Comparison of ENCODE assay signal across 8 mouse cellular contexts in genomic region chr9:44685346-44686330, GRCm38 (mm10). TPM values are rescaled to one million over a fixed set of nuclear protein-coding genes. Genes with fewer than 3 reads are reported as not detected.
DNase-seq lines count a peak whose midpoint lies in the region; ATAC-seq and TF ChIP-seq lines count a peak whose summit lies in the region.

No protein-coding gene starts in this region.

- H3K9me3 ChIP-seq in limb, embryonic 14.5 days (ENCODE audit: control insufficient read depth, low read length), result no peaks in the 10 kb centered on the region
- H3K9me3 ChIP-seq in midbrain, postnatal 0 days (ENCODE audit: low read length), result no peaks in the 10 kb centered on the region

- DNase-seq in ovary, postnatal 10 days (ENCODE audit: low spot score), result peak; percentile 53
- DNase-seq in ovary, adult 18-20 months (ENCODE audit: low spot score), result no peak
- DNase-seq in gastrocnemius, postnatal 25 days, result peak; percentile 42
- peak; percentile 80 for DNase-seq in kidney, adult 2 months
- peak; percentile 74 for DNase-seq in limb, embryonic 14.5 days (ENCODE audit: low spot score)
- DNase-seq in midbrain, postnatal 0 days (ENCODE audit: low spot score), result peak; percentile 83
- DNase-seq in spleen, postnatal 36 days (ENCODE audit: low spot score in 2 of 2), result peak; percentile 42 to 51

- H3K4me1 ChIP-seq in kidney, adult 2 months (ENCODE audit: control insufficient read depth, insufficient read depth, low read length), result peaks cover 17% of the 10 kb centered on the region
- H3K4me1 ChIP-seq in limb, embryonic 14.5 days (ENCODE audit: control insufficient read depth, insufficient read depth, low read length), result no peaks in the 10 kb centered on the region
- H3K4me1 ChIP-seq in midbrain, postnatal 0 days (ENCODE audit: insufficient read depth, low read length), result peaks cover 9% of the 10 kb centered on the region; the same call in 1 of the 2 replicates

- H3K36me3 ChIP-seq in kidney, adult 2 months (ENCODE audit: control insufficient read depth, insufficient read depth, low read length), result no peaks in the 10 kb centered on the region
- H3K36me3 ChIP-seq in limb, embryonic 14.5 days (ENCODE audit: control insufficient read depth, insufficient read depth, low read length), result peaks cover 42% of the 10 kb centered on the region
- peaks cover 19% of the 10 kb centered on the region for H3K36me3 ChIP-seq in midbrain, postnatal 0 days (ENCODE audit: insufficient read depth, low read length)

- peak; percentile 85 for ATAC-seq in common myeloid progenitor, adult 5-6 weeks (replicated peaks; ENCODE audit: low read depth, poor library complexity, severe bottlenecking)
- ATAC-seq in limb, embryonic 14.5 days (ENCODE audit: low FRiP score, low read depth), result peak; percentile 79; the same call in 1 of the 2 replicates
- peak; percentile 66 for ATAC-seq in midbrain, postnatal 0 days (ENCODE audit: low FRiP score)

- no peak overlapping the region for H3K4me2 ChIP-seq in limb, embryonic 14.5 days (replicated peaks; ENCODE audit: low read depth, low read length, severe bottlenecking)
- no peak overlapping the region for H3K4me2 ChIP-seq in midbrain, postnatal 0 days (ENCODE audit: low read depth, low read length, poor library complexity, severe bottlenecking)

- WGBS in kidney, adult 2 months, result 9% methylated on average over 14 of the region's 14 CpGs
- WGBS in limb, embryonic 14.5 days, result 41% methylated on average over 14 of the region's 14 CpGs
- 32% methylated on average over 14 of the region's 14 CpGs for WGBS in midbrain, postnatal 0 days

- no peak for TF ChIP-seq POLR2A in kidney, adult 2 months (IDR thresholded peaks at IDR 0.05; ENCODE audit: low read depth, low read length)
- TF ChIP-seq POLR2A in limb, embryonic 14.5 days (IDR thresholded peaks at IDR 0.05; ENCODE audit: borderline replicate concordance, extremely low read depth, insufficient read depth, insufficient read length), result peak; percentile 16; the same call in 1 of the 2 replicates

- peak overlapping the region; percentile 47 for H3K27ac ChIP-seq in kidney, adult 2 months (ENCODE audit: insufficient read depth, low read depth, low read length)
- H3K27ac ChIP-seq in limb, embryonic 14.5 days (replicated peaks; ENCODE audit: low read depth, low read length), result no peak overlapping the region
- H3K27ac ChIP-seq in midbrain, postnatal 0 days (ENCODE audit: low read depth, low read length), result peak overlapping the region; percentile 57

- no peak overlapping the region for H3K9ac ChIP-seq in limb, embryonic 14.5 days (ENCODE audit: low read depth, low read length, severe bottlenecking)
- no peak overlapping the region for H3K9ac ChIP-seq in midbrain, postnatal 0 days (replicated peaks; ENCODE audit: low read length, poor library complexity, severe bottlenecking)

- peak; percentile 95 for TF ChIP-seq CTCF in kidney, adult 2 months (conservative IDR thresholded peaks at IDR 0.05; ENCODE audit: insufficient read depth, insufficient read length, low read depth, low read length)
- TF ChIP-seq CTCF in midbrain, postnatal 0 days (IDR thresholded peaks at IDR 0.05), result peak; percentile 99

- no peaks in the 10 kb centered on the region for H3K27me3 ChIP-seq in kidney, adult 2 months (replicated peaks; ENCODE audit: control insufficient read depth, insufficient read depth, low read length)
- H3K27me3 ChIP-seq in limb, embryonic 14.5 days (ENCODE audit: control insufficient read depth, insufficient read depth, low read length), result no peaks in the 10 kb centered on the region
- no peaks in the 10 kb centered on the region for H3K27me3 ChIP-seq in midbrain, postnatal 0 days (ENCODE audit: insufficient read depth, low read length)

- no peak overlapping the region for H3K4me3 ChIP-seq in kidney, adult 2 months (ENCODE audit: insufficient read depth, low read depth, low read length)
- no peak overlapping the region for H3K4me3 ChIP-seq in limb, embryonic 14.5 days (replicated peaks; ENCODE audit: low read length)
- H3K4me3 ChIP-seq in midbrain, postnatal 0 days (ENCODE audit: low read depth, low read length), result no peak overlapping the region

RNA-seq across cellular contexts. Expression of gene Treh, which starts 12.6 kb away (rescaled TPM):
- total RNA-seq in common myeloid progenitor, adult 5-6 weeks (2017), result not detected in 2 replicates
- not detected for total RNA-seq in gastrocnemius, postnatal 25 days (2021)
- polyA plus RNA-seq in kidney, adult 2 months (2012; rRNA removed), result 32.2 and 34.4 TPM in 2 replicates
- polyA plus RNA-seq in limb, embryonic 14.5 days (2012; rRNA removed), result not detected in 2 replicates
- polyA plus RNA-seq in limb, embryonic 14.5 days (2014; fragmentation: Nextera tagmentation; extraction: Ambion mirVana), result not detected in 2 replicates
- total RNA-seq in midbrain, postnatal 0 days (2014; rRNA removed), result not detected in 2 replicates
- not detected in 2 replicates for polyA plus RNA-seq in midbrain, postnatal 0 days (2015; fragmentation: Nextera tagmentation; extraction: Ambion mirVana)

RNA-seq across cellular contexts. Expression of gene Phldb1, which starts 49.4 kb away (rescaled TPM):
- total RNA-seq in common myeloid progenitor, adult 5-6 weeks (2017), result 7.9 and 9.5 TPM in 2 replicates
- 10 to 100 TPM; 38.0 to 40.5 TPM for total RNA-seq in gastrocnemius, postnatal 25 days (2021)
- polyA plus RNA-seq in kidney, adult 2 months (2012; rRNA removed), result 37.6 and 46.4 TPM in 2 replicates
- 85.6 and 113 TPM in 2 replicates for polyA plus RNA-seq in limb, embryonic 14.5 days (2012; rRNA removed)
- 36.5 and 46.2 TPM in 2 replicates for polyA plus RNA-seq in limb, embryonic 14.5 days (2014; fragmentation: Nextera tagmentation; extraction: Ambion mirVana)
- total RNA-seq in midbrain, postnatal 0 days (2014; rRNA removed), result 140 and 154 TPM in 2 replicates
- polyA plus RNA-seq in midbrain, postnatal 0 days (2015; fragmentation: Nextera tagmentation; extraction: Ambion mirVana), result 34.8 and 41.0 TPM in 2 replicates
